Mouse (Mus musculus) hindbrain, embryonic 15.5 days (tissue): ENCODE measurements around the gene Lax1. TPM values are rescaled to one million over a fixed set of nuclear protein-coding genes. Genes with fewer than 3 reads are reported as not detected.
A peak's percentile ranks its signal among the peaks of the same experiment; 100 is the strongest.

Experiments
- ATAC-seq: fragments of 200-750 bp; cut with Nextera tagmentation; 2 replicates; pipeline ENCODE4 v1.8.0; 2017; ENCODE audit warnings: low read depth, moderate number of reproducible peaks, moderate TSS enrichment; ENCODE audit not compliant: low FRiP score
- H3K27ac ChIP-seq: fragments of 300-500 bp; sonication (generic); replicated peaks from 2 replicates; pipeline ENCODE4 v1.5.1; 2015; ENCODE audit warnings: mild to moderate bottlenecking, inconsistent platforms
- H3K27me3 ChIP-seq: fragments of 300-500 bp; sonication (generic); 2 replicates; pipeline ENCODE4 v1.6.1; 2015; ENCODE audit warnings: control low read depth, inconsistent platforms
- H3K36me3 ChIP-seq: fragments of 300-500 bp; sonication (generic); 2 replicates; pipeline ENCODE4 v1.6.1; 2015; ENCODE audit warnings: control low read depth, inconsistent platforms
- H3K4me1 ChIP-seq: fragments of 300-500 bp; sonication (generic); replicated peaks from 2 replicates; pipeline ENCODE4 v1.6.1; 2015; ENCODE audit warnings: control low read depth, inconsistent platforms
- H3K4me2 ChIP-seq: fragments of 300-500 bp; sonication (generic); 2 replicates; pipeline ENCODE4 v1.6.1; 2015; ENCODE audit warnings: moderate library complexity, mild to moderate bottlenecking, inconsistent platforms
- H3K4me3 ChIP-seq: fragments of 300-500 bp; sonication (generic); 2 replicates; pipeline ENCODE4 v1.5.1; 2015; ENCODE audit warnings: mild to moderate bottlenecking, inconsistent platforms
- H3K9ac ChIP-seq: fragments of 300-500 bp; sonication (generic); 2 replicates; pipeline ENCODE4 v1.6.1; 2015; ENCODE audit warnings: inconsistent platforms
- H3K9me3 ChIP-seq: fragments of 300-500 bp; sonication (generic); 2 replicates; pipeline ENCODE4 v1.6.1; 2016; ENCODE audit warnings: control low read depth, inconsistent platforms
- WGBS: fragments of 180-500 bp; shearing (Covaris S2); methylation state at CpG from one replicate; pipeline ENCODE4 v1.1.7; 2015; 5-methylcytosine and 5-hydroxymethylcytosine counted together
- microRNA-seq: library from miRNA; unstranded; fragments of <30 nt; microRNA quantifications from one replicate; pipeline ENCODE4, GENCODE M21; 2016
- polyA plus RNA-seq: library from polyadenylated mRNA; unstranded; fragments of >200 nt; fragmentation: Nextera tagmentation; extraction: Ambion mirVana; gene quantifications from 2 replicates; pipeline ENCODE4 v1.2.1, GENCODE M21; 2015

Gene Lax1
- polyA plus RNA-seq, 1 experiment from 2014 or later = 0.08 TPM

GRCm38 (mm10) chr1:133660466-133661202 lies 29.3 kb downstream of the Lax1 start, which contains the start of gene Zbed6:
Gene Zbed6, minus strand, starts transcription at chr1:133660885.
- Histone ChIP-seq H3K9me3 (no peaks in the 10 kb centered on the region), H3K4me2 (peak within 1 kb of the TSS; percentile 95), H3K4me3 (peak within 1 kb of the TSS; percentile 77), H3K27me3 (no peaks in the 10 kb centered on the region), H3K9ac (peak within 1 kb of the TSS; percentile 83), H3K27ac (peak within 1 kb of the TSS; percentile 93), H3K4me1 (peaks cover 46% of the 10 kb centered on the region), H3K36me3 (0 out of 2 replicates have a peak, but pooled peaks cover 7% of the 10 kb centered on the region)
- peak; percentile 91 for ATAC-seq
- WGBS = 1% methylated on average over 32 of the region's 41 CpGs

- peaks cover 52% of the 10 kb centered on the region for H3K4me1 ChIP-seq
- H3K9me3 ChIP-seq = no peaks in the 10 kb centered on the region
- H3K4me2 ChIP-seq = peak overlapping the region; percentile 3; the same call in 1 of the 2 replicates
- 0 out of 2 replicates have a peak, but pooled peaks cover 7% of the 10 kb centered on the region for H3K36me3 ChIP-seq
- no peak overlapping the region for H3K9ac ChIP-seq
- ATAC-seq = no peak
- H3K4me3 ChIP-seq = no peak overlapping the region
- 83% methylated on average over 3 of the region's 3 CpGs for WGBS
- H3K27ac ChIP-seq = no peak overlapping the region
- no peaks in the 10 kb centered on the region for H3K27me3 ChIP-seq
Observed at GRCm38 (mm10) chr1:133658878-133659277, 31.0 kb downstream of the Lax1 start.

GRCm38 (mm10) chr1:133656811-133657210 lies 33.1 kb downstream of the Lax1 start:
- Histone ChIP-seq H3K9ac (no peak overlapping the region), H3K36me3 (0 out of 2 replicates have a peak, but pooled peaks cover 7% of the 10 kb centered on the region), H3K4me3 (no peak overlapping the region), H3K4me2 (no peak overlapping the region), H3K27ac (no peak overlapping the region), H3K27me3 (no peaks in the 10 kb centered on the region), H3K9me3 (no peaks in the 10 kb centered on the region), H3K4me1 (peaks cover 59% of the 10 kb centered on the region)
- ATAC-seq = no peak
- 66% methylated on average over 5 of the region's 5 CpGs for WGBS

- no peaks in the 10 kb centered on the region for H3K9me3 ChIP-seq
- H3K4me2 ChIP-seq = no peak overlapping the region
- peaks cover 38% of the 10 kb centered on the region for H3K4me1 ChIP-seq
- H3K27me3 ChIP-seq = no peaks in the 10 kb centered on the region
- 0 out of 2 replicates have a peak, but pooled peaks cover 7% of the 10 kb centered on the region for H3K36me3 ChIP-seq
- ATAC-seq = no peak
- H3K4me3 ChIP-seq = no peak overlapping the region
- WGBS = 93% methylated on average over 1 of the region's 1 CpGs
- no peak overlapping the region for H3K9ac ChIP-seq
- H3K27ac ChIP-seq = no peak overlapping the region
Observed at GRCm38 (mm10) chr1:133653033-133653432, 36.9 kb downstream of the Lax1 start.

GRCm38 (mm10) chr1:133650288-133651055 lies 39.4 kb downstream of the Lax1 start:
- H3K4me1 ChIP-seq = peaks cover 15% of the 10 kb centered on the region
- peaks cover 12% of the 10 kb centered on the region for H3K36me3 ChIP-seq
- no peak overlapping the region for H3K4me3 ChIP-seq
- no peak overlapping the region for H3K4me2 ChIP-seq
- H3K9ac ChIP-seq = no peak overlapping the region
- no peaks in the 10 kb centered on the region for H3K27me3 ChIP-seq
- ATAC-seq = no peak
- WGBS = 95% methylated on average over 7 of the region's 7 CpGs
- no peaks in the 10 kb centered on the region for H3K9me3 ChIP-seq
- H3K27ac ChIP-seq = no peak overlapping the region

- H3K36me3 ChIP-seq = peaks cover 56% of the 10 kb centered on the region
- ATAC-seq = no peak
- no peak overlapping the region for H3K4me2 ChIP-seq
- H3K27me3 ChIP-seq = no peaks in the 10 kb centered on the region
- no peak overlapping the region for H3K9ac ChIP-seq
- WGBS = 96% methylated on average over 5 of the region's 5 CpGs
- H3K4me3 ChIP-seq = no peak overlapping the region
- no peak overlapping the region for H3K27ac ChIP-seq
- no peaks in the 10 kb centered on the region for H3K4me1 ChIP-seq
- no peaks in the 10 kb centered on the region for H3K9me3 ChIP-seq
Observed at GRCm38 (mm10) chr1:133645652-133646051, 44.3 kb downstream of the Lax1 start.

GRCm38 (mm10) chr1:133641163-133641562 lies 48.7 kb downstream of the Lax1 start:
- ATAC-seq = no peak
- no peaks in the 10 kb centered on the region for H3K4me1 ChIP-seq
- peaks cover 89% of the 10 kb centered on the region for H3K36me3 ChIP-seq
- H3K27ac ChIP-seq = no peak overlapping the region
- no peaks in the 10 kb centered on the region for H3K9me3 ChIP-seq
- no peak overlapping the region for H3K4me3 ChIP-seq
- no peak overlapping the region for H3K9ac ChIP-seq
- WGBS = 98% methylated on average over 2 of the region's 2 CpGs
- no peak overlapping the region for H3K4me2 ChIP-seq
- H3K27me3 ChIP-seq = no peaks in the 10 kb centered on the region

GRCm38 (mm10) chr1:133638517-133638916 lies 51.4 kb downstream of the Lax1 start:
- H3K9ac ChIP-seq = no peak overlapping the region
- no peaks in the 10 kb centered on the region for H3K4me1 ChIP-seq
- no peaks in the 10 kb centered on the region for H3K27me3 ChIP-seq
- ATAC-seq = no peak
- no peaks in the 10 kb centered on the region for H3K9me3 ChIP-seq
- no peak overlapping the region for H3K27ac ChIP-seq
- H3K4me2 ChIP-seq = no peak overlapping the region
- no peak overlapping the region for H3K4me3 ChIP-seq
- H3K36me3 ChIP-seq = peaks cover 85% of the 10 kb centered on the region
- 92% methylated on average over 6 of the region's 6 CpGs for WGBS

- no peak overlapping the region for H3K9ac ChIP-seq
- no peak overlapping the region for H3K27ac ChIP-seq
- H3K4me1 ChIP-seq = no peaks in the 10 kb centered on the region
- ATAC-seq = no peak
- 96% methylated on average over 2 of the region's 2 CpGs for WGBS
- H3K4me2 ChIP-seq = no peak overlapping the region
- H3K4me3 ChIP-seq = no peak overlapping the region
- H3K27me3 ChIP-seq = no peaks in the 10 kb centered on the region
- H3K9me3 ChIP-seq = no peaks in the 10 kb centered on the region
- H3K36me3 ChIP-seq = peaks cover 67% of the 10 kb centered on the region
Observed at GRCm38 (mm10) chr1:133632168-133632567, 57.7 kb downstream of the Lax1 start.

Small RNA genes lying within 50 kb of the gene (microRNA-seq; reads per million reads assigned to microRNA genes)
- gene Mir6903 = 1.1 reads per million

Other genes starting within 250 kb of the Lax1 start
- gene Snrpe, start 79.8 kb downstream of the Lax1 start, polyA plus RNA-seq = 412 and 465 TPM in 2 replicates
- not detected in 2 replicates for gene Zbed6, start 29.2 kb downstream of the Lax1 start, polyA plus RNA-seq
- 2.3 and 3.0 TPM in 2 replicates for gene Gm38394, start 28.8 kb downstream of the Lax1 start, polyA plus RNA-seq
- 11.8 and 12.4 TPM in 2 replicates for gene Atp2b4, start 110.9 kb upstream of the Lax1 start, polyA plus RNA-seq
- gene Optc, start 217.9 kb upstream of the Lax1 start, polyA plus RNA-seq = 3.0 and 3.9 TPM in 2 replicates
- gene Prelp, start 231.3 kb upstream of the Lax1 start, polyA plus RNA-seq = 12.0 and 18.0 TPM in 2 replicates